Mouse (Mus musculus) embryonic fibroblast, embryonic 13.5 days (primary cell): ENCODE measurements at regions not wholly inside any gene's neighbourhood (a gene's known extent, or its start where the extent isn't known, plus 50 kb on each side); places are given as distances from the start of the nearest gene placed in this dataset.

Experiments used
- CTCF ChIP-seq: IDR thresholded peaks from 2 replicates; pipeline ENCODE4 v1.5.1; 2011; ENCODE audit warnings: mild to moderate bottlenecking, control low read depth, low read length, moderate library complexity, borderline replicate concordance; ENCODE audit not compliant: insufficient read depth
- POLR2A ChIP-seq: IDR thresholded peaks from 2 replicates; pipeline ENCODE4 v1.6.1; 2011; ENCODE audit warnings: low read depth, mild to moderate bottlenecking, control low read depth, low read length, moderate library complexity

- no peak for TF ChIP-seq CTCF
- no peak for TF ChIP-seq POLR2A
These were observed 247.6 kb downstream of the Ptprc start for GRCm38 (mm10) chr1:137927953-137928352.
